Mouse (Mus musculus) lung, embryonic 15.5 days (tissue): ENCODE results near the gene Ncdn. TPM values are rescaled to one million over a fixed set of nuclear protein-coding genes. Genes with fewer than 3 reads are reported as not detected.

Experiments
- ATAC-seq: fragments of 200-750 bp; cut with Nextera tagmentation; 2 replicates; pipeline ENCODE4 v1.8.0; 2017; ENCODE audit warnings: moderate number of reproducible peaks, borderline replicate concordance; ENCODE audit not compliant: low FRiP score, low TSS enrichment; ENCODE audit errors: extremely low read depth
- H3K27ac ChIP-seq: fragments of 300-500 bp; sonication (generic); 2 replicates; pipeline ENCODE4 v1.5.1; 2015; ENCODE audit warnings: moderate library complexity, mild to moderate bottlenecking, inconsistent platforms
- H3K27me3 ChIP-seq: fragments of 300-500 bp; sonication (generic); 2 replicates; pipeline ENCODE4 v1.6.1; 2015; ENCODE audit warnings: inconsistent platforms
- H3K36me3 ChIP-seq: fragments of 300-500 bp; sonication (generic); 2 replicates; pipeline ENCODE4 v1.6.1; 2015; ENCODE audit warnings: inconsistent platforms
- H3K4me1 ChIP-seq: fragments of 300-500 bp; sonication (generic); 2 replicates; pipeline ENCODE4 v1.6.1; 2015; ENCODE audit warnings: inconsistent platforms
- H3K4me2 ChIP-seq: fragments of 300-500 bp; sonication (generic); 2 replicates; pipeline ENCODE4 v1.6.1; 2015; ENCODE audit warnings: inconsistent platforms, mild to moderate bottlenecking, moderate library complexity
- H3K4me3 ChIP-seq: fragments of 300-500 bp; sonication (generic); 2 replicates; pipeline ENCODE4 v1.5.1; 2015; ENCODE audit warnings: mild to moderate bottlenecking, inconsistent platforms
- H3K9ac ChIP-seq: fragments of 300-500 bp; sonication (generic); 2 replicates; pipeline ENCODE4 v1.6.1; 2015; ENCODE audit warnings: inconsistent platforms
- H3K9me3 ChIP-seq: fragments of 300-500 bp; sonication (generic); 2 replicates; pipeline ENCODE4 v1.6.1; 2016; ENCODE audit warnings: inconsistent platforms
- WGBS: fragments of 180-500 bp; shearing (Covaris S2); methylation state at CpG from one replicate; pipeline ENCODE4 v1.1.7; 2015; 5-methylcytosine and 5-hydroxymethylcytosine counted together
- polyA plus RNA-seq: library from polyadenylated mRNA; unstranded; fragments of >200 nt; fragmentation: Nextera tagmentation; extraction: Ambion mirVana; gene quantifications from 2 replicates; pipeline ENCODE4 v1.2.1, GENCODE M21; 2015

The Ncdn gene
- polyA plus RNA-seq, 1 experiment from 2014 or later, result 28.2 TPM

DNA sequence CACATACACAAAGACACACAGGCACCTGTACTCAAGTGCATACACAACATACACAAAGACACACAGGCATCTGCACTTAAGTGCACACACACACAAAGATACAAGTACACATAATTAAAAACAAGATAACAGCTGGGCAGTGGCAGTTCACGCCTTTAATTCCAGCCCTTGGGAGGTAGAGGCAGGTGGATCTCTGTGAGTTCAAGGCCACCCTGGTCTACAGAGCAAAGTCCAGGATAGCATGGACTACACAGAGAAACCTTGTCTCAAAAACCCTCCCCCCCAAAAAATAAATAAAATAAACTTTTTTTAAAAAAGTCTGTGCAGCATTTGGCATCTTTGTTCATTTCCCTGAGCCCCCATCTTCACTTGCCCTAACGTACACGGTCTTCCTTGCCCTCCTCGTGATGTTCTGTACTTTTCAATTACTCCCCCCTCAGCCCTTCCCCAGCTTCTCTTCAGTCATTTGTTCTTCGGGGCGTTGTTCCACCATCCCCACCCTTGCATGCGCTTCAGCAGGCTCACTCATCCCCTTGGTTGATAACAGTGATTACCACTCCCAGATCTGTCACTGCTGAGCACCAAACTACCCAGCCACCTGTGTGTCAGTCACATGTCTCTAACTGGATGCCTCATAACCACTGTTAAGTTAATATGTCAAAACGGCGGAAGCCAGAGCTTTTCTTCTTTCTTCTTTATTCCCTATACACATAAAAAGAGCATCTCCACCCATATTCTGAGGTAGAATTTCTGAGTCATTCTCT, 16.7 kb upstream of the Ncdn start:
- H3K9ac ChIP-seq, result no peak overlapping the region
- no peaks in the 10 kb centered on the region for H3K27me3 ChIP-seq
- no peaks in the 10 kb centered on the region for H3K9me3 ChIP-seq
- H3K27ac ChIP-seq, result no peak overlapping the region
- WGBS, result 86% methylated on average over 9 of the region's 9 CpGs
- no peak overlapping the region for H3K4me3 ChIP-seq
- H3K4me2 ChIP-seq, result no peak overlapping the region
- no peak for ATAC-seq
- no peaks in the 10 kb centered on the region for H3K4me1 ChIP-seq
- H3K36me3 ChIP-seq, result no peaks in the 10 kb centered on the region

DNA sequence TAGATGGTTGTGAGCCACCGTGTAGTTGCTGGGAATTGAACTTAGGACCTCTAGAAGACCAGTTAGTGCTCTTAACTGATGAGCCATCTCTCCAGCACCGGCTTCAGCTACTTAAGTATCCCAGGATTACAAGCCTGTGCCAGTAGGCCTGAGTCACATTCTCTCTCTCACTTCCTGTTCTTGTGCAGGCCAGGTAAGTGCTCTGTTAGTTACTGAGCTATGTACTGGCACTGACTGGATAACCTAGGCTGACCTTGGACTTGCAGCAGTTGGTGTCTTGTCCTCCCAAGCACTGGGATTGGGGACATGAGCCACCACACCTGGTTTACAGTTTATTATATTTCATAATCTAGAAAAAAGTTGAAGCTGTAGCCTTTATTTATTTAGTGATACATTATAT, 10.2 kb upstream of the Ncdn start:
- no peak overlapping the region for H3K4me3 ChIP-seq
- no peaks in the 10 kb centered on the region for H3K27me3 ChIP-seq
- peaks cover 12% of the 10 kb centered on the region; the same call in 1 of the 2 replicates for H3K36me3 ChIP-seq
- no peaks in the 10 kb centered on the region for H3K9me3 ChIP-seq
- no peaks in the 10 kb centered on the region for H3K4me1 ChIP-seq
- no peak for ATAC-seq
- no peak overlapping the region for H3K9ac ChIP-seq
- no peak overlapping the region for H3K27ac ChIP-seq
- H3K4me2 ChIP-seq, result no peak overlapping the region
- WGBS, result 72% methylated on average over 2 of the region's 2 CpGs

DNA sequence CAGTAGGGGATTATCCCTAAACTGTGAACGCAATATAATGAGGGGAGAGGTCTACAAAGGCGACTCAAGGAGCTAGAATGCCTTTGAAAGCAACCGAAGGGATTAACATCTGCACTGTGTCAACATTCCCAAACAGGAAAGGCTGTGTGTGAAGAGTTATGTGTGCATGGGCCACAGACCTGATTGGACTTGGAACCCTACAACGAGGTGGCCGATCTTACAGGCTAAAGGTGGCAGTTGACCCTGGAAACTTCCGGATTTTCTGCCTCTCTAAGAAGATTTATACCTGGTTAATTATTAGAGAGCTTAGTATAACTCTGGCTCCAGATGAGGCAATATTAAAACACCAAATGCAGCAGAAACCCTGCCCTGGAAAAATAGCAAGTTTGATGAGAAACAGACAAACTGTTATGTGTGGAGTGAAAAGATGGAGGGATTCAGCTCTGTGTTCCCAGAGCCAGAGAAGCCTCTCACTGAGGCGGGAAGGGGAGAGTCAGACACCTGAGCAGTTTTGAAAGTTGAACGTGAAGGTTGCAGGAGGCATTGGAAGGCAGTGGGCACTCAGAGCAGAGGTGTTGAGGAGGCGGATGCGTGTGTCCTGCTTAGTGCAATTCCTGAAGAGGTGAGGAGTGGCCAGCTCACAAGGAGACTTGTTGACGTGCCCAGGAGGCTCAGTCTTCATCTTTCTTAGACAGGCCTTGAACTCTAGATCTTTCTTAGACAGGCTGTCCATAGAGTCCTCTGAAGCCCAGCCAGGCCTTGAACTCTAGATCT, 9.5 kb upstream of the Ncdn start:
- no peak for ATAC-seq
- Histone ChIP-seq H3K4me2 (no peak overlapping the region), H3K4me3 (no peak overlapping the region), H3K27ac (no peak overlapping the region), H3K4me1 (no peaks in the 10 kb centered on the region), H3K9ac (no peak overlapping the region), H3K27me3 (no peaks in the 10 kb centered on the region), H3K9me3 (no peaks in the 10 kb centered on the region), H3K36me3 (peaks cover 12% of the 10 kb centered on the region; the same call in 1 of the 2 replicates)
- 65% methylated on average over 11 of the region's 11 CpGs for WGBS

DNA sequence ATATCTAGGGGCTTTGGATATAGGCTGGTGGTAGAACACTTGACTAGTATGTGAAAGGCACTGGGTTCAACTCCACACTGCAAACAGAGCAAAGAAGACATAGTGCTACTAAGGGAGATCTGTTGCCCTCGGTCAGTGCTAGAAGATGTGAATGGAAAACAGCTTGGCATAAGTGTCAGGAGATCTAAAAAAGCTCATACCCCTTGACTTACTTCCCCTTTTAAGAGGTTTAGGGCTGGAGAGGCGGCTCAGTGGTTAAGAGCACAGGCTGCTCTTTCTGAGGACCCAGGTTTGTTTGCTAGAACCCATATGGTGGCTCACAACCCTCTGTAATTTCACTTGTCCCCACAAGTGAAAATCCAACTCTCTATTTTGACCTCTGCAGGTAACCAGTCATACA, 6.2 kb upstream of the Ncdn start:
- Histone ChIP-seq H3K36me3 (peaks cover 12% of the 10 kb centered on the region; the same call in 1 of the 2 replicates), H3K9me3 (no peaks in the 10 kb centered on the region), H3K4me3 (no peak overlapping the region), H3K4me1 (peaks cover 17% of the 10 kb centered on the region), H3K4me2 (no peak overlapping the region), H3K9ac (no peak overlapping the region), H3K27ac (no peak overlapping the region), H3K27me3 (no peaks in the 10 kb centered on the region)
- WGBS, result 78% methylated on average over 2 of the region's 2 CpGs
- no peak for ATAC-seq

DNA sequence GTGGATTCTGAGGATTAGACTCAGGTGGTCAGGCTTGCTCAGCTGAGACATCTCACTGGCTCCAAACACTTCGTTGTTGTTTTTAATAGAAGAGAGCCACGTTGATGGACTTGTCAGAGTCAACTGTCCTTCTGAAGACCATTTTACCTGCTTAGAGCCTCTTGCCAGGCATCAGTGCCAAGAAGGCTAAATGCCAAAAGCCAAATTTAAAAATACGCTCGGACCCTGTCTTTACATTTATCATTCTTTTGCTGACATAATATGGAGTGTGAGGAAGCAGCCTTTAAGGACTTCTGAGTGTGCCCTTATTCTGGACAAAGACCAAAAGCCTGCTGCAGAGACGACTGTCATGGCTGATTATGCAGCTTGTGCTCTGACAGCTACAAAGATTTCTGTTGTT, 5.1 kb upstream of the Ncdn start:
- WGBS, result 68% methylated on average over 5 of the region's 5 CpGs
- peaks cover 20% of the 10 kb centered on the region for H3K4me1 ChIP-seq
- ATAC-seq, result no peak

DNA sequence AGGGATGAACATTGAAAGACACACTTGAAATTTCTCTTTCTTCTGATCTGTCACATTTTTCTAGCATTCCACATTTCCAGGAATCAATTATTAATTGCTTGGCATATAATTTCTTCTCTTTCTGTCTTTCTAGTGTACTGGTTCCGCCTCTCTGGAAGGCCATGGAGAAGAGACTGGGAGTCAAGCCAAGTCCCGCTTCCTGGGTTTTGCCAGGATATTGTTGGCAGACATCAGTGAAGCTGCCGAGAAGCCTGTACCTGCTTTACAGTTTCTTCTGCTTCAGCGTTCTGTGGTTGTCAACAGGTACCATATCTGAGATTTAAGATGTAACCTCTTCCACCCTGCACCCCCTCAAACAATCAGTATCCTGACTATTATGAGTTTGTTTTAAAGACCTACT, 3.5 kb upstream of the Ncdn start:
- Histone ChIP-seq H3K36me3 (peaks cover 12% of the 10 kb centered on the region; the same call in 1 of the 2 replicates), H3K4me2 (no peak overlapping the region), H3K9ac (no peak overlapping the region), H3K27me3 (no peaks in the 10 kb centered on the region), H3K4me1 (peaks cover 29% of the 10 kb centered on the region), H3K4me3 (no peak overlapping the region), H3K27ac (no peak overlapping the region), H3K9me3 (no peaks in the 10 kb centered on the region)
- 52% methylated on average over 4 of the region's 4 CpGs for WGBS
- ATAC-seq, result no peak

More for the DNA sequence above, 5.1 kb upstream of the Ncdn start:
- Histone ChIP-seq H3K9me3 (no peaks in the 10 kb centered on the region), H3K4me2 (no peak overlapping the region), H3K27ac (no peak overlapping the region), H3K27me3 (no peaks in the 10 kb centered on the region), H3K4me3 (no peak overlapping the region), H3K9ac (no peak overlapping the region), H3K36me3 (peaks cover 12% of the 10 kb centered on the region; the same call in 1 of the 2 replicates)

DNA sequence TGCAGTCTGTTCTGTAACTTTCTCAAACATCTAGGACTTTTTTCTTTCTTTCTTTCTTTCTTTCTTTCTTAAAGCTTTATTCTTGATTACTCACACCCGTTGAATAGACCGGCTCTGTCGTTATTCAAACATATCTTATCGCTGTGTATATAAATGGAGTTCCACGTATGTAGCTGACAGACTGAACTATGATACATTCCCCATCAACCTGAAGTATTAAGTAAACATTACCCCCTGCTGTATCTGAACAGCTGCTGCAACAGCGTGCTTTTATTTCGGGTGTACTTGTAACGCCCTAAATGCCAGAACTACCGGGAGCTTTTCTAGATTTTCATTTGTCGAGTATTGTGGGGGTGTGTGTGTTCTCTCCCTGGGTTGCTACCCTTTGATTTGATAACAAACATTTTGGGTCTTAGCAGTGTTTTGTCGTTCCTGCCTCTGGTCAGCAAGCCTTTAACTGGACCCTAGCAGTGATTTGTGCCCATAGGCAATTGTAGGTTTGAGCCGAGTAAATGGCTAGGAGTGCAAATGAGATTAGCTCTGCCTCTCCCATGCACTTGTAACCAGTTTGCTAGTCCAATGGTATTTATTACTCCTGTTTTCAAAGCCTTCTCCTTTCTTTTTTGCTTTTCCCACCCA, 1.6 kb upstream of the Ncdn start:
- peak overlapping the region; percentile 98 for H3K27ac ChIP-seq
- H3K9me3 ChIP-seq, result no peaks in the 10 kb centered on the region
- peaks cover 47% of the 10 kb centered on the region for H3K4me1 ChIP-seq
- H3K4me3 ChIP-seq, result peak overlapping the region; percentile 72
- ATAC-seq, result no peak
- H3K27me3 ChIP-seq, result no peaks in the 10 kb centered on the region
- peak overlapping the region; percentile 96 for H3K4me2 ChIP-seq
- 0 out of 2 replicates have a peak, but pooled peaks cover 6% of the 10 kb centered on the region for H3K36me3 ChIP-seq
- no peak overlapping the region for H3K9ac ChIP-seq
- 19% methylated on average over 12 of the region's 12 CpGs for WGBS

DNA sequence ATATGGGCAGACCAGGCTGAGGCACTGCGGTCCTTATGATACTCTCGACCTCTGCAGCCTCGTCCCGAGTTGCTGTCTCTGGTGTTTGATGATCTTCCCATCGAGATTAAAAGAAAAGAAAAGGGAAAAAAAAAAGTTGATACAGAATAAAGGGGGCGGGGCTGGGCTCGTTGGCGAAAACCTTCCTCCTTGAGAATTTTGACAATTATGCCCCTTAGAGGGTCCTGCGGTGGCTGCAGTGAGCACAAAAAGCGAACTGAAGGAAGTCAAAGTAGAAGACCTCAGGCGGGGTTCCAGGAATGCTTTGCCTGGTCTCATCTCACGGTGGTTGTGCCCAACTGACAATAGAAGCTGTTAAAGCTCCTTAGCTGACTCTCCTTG, 983 bp upstream of the Ncdn start:
- 1% methylated on average over 12 of the region's 12 CpGs for WGBS
- Histone ChIP-seq H3K27me3 (no peaks in the 10 kb centered on the region), H3K4me2 (peak overlapping the region; percentile 96), H3K27ac (peak overlapping the region; percentile 98), H3K9me3 (no peaks in the 10 kb centered on the region), H3K4me3 (peak overlapping the region; percentile 72), H3K9ac (peak overlapping the region; percentile 83), H3K36me3 (0 out of 2 replicates have a peak, but pooled peaks cover 2% of the 10 kb centered on the region), H3K4me1 (peaks cover 51% of the 10 kb centered on the region)
- ATAC-seq, result no peak

DNA sequence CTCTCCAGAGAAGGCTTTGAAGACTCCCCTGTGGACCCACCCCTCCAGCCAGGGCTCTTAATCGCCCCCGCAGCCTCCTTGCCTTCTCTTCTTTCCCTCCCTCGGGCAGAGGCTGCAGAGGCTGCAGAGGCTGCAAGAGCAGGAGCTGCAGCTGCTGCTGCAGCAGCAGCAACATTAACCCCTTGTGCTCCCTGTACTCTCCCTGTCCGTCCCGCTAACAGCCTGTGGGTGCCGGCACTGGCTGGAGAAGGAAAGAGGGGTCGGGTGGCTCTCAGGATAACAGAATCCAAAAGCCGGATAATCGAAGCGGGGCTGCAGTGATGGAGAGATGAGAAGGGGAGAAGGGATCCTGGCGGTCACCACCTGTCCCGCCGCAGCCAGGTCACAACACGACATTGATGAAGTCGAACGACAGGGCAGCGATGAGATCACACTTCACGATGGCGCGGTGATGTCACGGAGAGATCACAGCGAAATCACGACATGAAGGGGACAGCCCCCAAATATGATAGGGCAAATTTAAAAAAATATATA, 563 bp downstream of the Ncdn start:
- H3K27me3 ChIP-seq, result no peaks in the 10 kb centered on the region
- under 1% methylated on average over 23 of the region's 23 CpGs for WGBS
- no peak for ATAC-seq
- no peaks in the 10 kb centered on the region for H3K9me3 ChIP-seq
- H3K36me3 ChIP-seq, result peaks cover 14% of the 10 kb centered on the region
- H3K4me1 ChIP-seq, result peaks cover 51% of the 10 kb centered on the region
- peak overlapping the region; percentile 83 for H3K9ac ChIP-seq
- peak overlapping the region; percentile 98 for H3K27ac ChIP-seq
- peak overlapping the region; percentile 96 for H3K4me2 ChIP-seq
- H3K4me3 ChIP-seq, result peak overlapping the region; percentile 72

DNA sequence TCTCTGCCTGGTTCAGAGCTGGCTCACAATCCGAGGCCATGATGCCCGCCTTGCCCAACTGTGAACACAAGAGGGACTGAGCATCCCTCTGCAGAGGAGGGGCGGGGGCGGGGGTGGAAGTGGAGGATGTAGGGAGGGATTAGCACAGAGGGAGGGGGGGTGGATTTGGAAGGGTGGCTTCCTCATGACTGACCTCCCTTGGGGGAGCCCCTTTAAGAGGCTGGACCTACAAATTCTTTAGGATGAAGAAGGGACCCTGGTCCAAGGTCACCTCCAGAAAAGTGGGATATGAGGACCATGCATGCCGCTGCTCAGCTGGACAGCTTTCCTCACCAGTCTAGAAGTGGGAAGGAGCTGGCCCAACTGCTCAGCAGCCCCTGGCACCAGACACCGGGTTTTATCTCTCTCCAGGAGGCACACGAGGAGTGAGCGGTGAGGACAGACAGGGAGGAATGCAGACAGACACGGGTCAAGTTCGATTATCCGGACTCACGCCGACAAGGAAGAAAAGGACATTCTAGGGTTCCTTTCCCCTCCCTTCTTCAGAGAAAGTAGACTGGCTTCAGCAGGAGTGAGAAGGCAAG, 1.1 kb downstream of the Ncdn start:
- Histone ChIP-seq H3K36me3 (peaks cover 17% of the 10 kb centered on the region), H3K4me3 (peak overlapping the region; percentile 72), H3K4me2 (peak overlapping the region; percentile 96), H3K27ac (no peak overlapping the region), H3K9ac (peak overlapping the region; percentile 83), H3K27me3 (no peaks in the 10 kb centered on the region), H3K9me3 (no peaks in the 10 kb centered on the region), H3K4me1 (peaks cover 51% of the 10 kb centered on the region)
- 7% methylated on average over 13 of the region's 13 CpGs for WGBS
- ATAC-seq, result no peak

DNA sequence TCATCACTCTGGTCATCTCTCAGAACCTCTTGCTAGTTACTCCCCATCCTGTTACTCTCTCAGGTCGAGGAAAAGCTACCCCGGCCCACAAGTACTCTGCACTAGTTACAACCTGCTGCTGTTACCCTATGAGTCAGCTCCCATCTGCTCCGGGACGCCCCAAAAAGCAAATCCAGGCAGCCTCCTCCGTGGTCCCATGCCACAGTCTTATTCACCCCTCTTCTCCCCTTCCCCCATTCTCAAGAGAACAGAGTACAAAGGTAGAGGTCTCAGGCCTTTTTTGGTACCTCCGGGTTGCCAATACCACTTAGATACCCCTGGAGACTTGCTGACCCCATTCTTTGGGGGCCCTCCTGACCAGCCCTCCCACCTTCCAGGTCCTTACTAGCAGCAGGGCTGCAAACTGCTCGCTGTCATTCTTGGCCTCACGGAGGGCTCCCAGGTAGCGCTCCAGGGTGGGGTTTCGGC, 1.6 kb downstream of the Ncdn start:
- Histone ChIP-seq H3K36me3 (peaks cover 22% of the 10 kb centered on the region), H3K4me3 (peak overlapping the region; percentile 72), H3K4me1 (peaks cover 51% of the 10 kb centered on the region), H3K27ac (no peak overlapping the region), H3K9ac (no peak overlapping the region), H3K4me2 (peak overlapping the region; percentile 96), H3K27me3 (no peaks in the 10 kb centered on the region), H3K9me3 (no peaks in the 10 kb centered on the region)
- WGBS, result 55% methylated on average over 10 of the region's 10 CpGs
- ATAC-seq, result no peak
